Mouse (Mus musculus): ENCODE results near the gene C330021F23Rik. TPM values are rescaled to one million over a fixed set of nuclear protein-coding genes. Genes with fewer than 3 reads are reported as not detected.
A peak's percentile ranks its signal among the peaks of the same experiment; 100 is the strongest.

C330021F23Rik gene
- polyA plus RNA-seq, 1 experiment = 0.05 TPM

DNA sequence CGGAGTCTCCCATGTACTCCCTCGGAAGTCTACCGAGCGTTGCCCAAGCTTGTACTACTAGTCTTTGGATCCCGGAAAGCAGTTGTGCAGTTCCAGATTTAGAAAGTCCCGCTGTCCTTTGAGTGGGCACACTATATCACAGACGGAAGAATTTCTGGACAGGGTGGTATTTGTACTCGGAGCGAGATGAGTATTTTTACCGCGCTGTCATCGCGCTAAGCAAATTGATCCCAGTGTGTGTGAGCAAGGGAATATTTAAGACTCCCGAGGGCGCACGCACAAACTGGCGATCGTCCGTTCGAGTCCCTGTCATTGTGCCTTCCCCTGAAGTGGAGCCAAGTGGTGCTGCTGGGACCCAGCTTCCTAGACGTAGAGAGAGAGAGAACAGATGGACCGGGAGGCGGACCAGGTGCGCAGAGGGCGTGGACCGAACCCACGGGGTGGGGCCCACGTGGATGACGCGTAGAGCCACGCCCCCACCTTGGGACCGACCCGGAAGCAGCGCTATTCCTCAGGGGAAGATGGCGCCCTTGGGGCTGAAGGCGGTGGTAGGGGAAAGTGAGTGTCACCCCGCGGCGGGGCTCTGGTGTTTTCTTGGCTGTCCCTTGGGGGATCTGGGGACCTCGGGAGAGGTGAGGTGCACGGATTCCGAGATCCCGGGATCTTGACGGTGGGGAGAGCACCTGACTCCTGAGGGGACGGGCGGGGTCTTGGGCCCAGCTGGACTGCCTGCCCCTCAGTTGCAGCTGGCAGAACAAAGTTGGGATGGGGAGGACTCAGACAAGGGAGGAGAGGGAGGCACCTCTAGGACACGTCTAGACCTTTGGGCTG is 63.1 kb downstream of the C330021F23Rik start, which contains the start of gene Stxbp2:
Gene Stxbp2, plus strand, starts transcription at position 309 of the 831 bp plus-strand sequence.
- H3K4me2 ChIP-seq (ENCODE audit: low read depth) = peak within 1 kb of the TSS; percentile 74
- TF ChIP-seq MAX (IDR thresholded peaks at IDR 0.05; ENCODE audit: low read depth) (no peak), MYOG (IDR thresholded peaks at IDR 0.05; ENCODE audit: control insufficient read depth in 1 of 3, insufficient read depth in 1 of 3, insufficient read length in 2 of 3, low read depth in 2 of 3) (no peak), POLR2A (IDR thresholded peaks at IDR 0.05; ENCODE audit: insufficient read length, low read depth) (no peak), MYOD1 (IDR thresholded peaks at IDR 0.05; ENCODE audit: control insufficient read depth in 1 of 3, insufficient read length in 2 of 3, low read depth in 2 of 3) (peak in 1 of 3 experiments; percentile 12), E2F4 (IDR thresholded peaks at IDR 0.05; ENCODE audit: insufficient read depth) (no peak), USF1 (IDR thresholded peaks at IDR 0.05; ENCODE audit: low read depth) (no peak), TCF12 (IDR thresholded peaks at IDR 0.05; ENCODE audit: insufficient read depth, poor library complexity, severe bottlenecking) (no peak)
- no peaks in the 10 kb centered on the region for H3K79me2 ChIP-seq (ENCODE audit: control insufficient read depth, insufficient read depth)
- no peak within 1 kb of the TSS for H3ac ChIP-seq (ENCODE audit: control insufficient read depth, insufficient read length)
- peak within 1 kb of the TSS; percentile 24 for H3K4me3 ChIP-seq
- peaks cover 8% of the 10 kb centered on the region for H3K27me3 ChIP-seq (ENCODE audit: control insufficient read depth, insufficient read depth, insufficient read length)
- H3K36me3 ChIP-seq (ENCODE audit: control insufficient read depth, insufficient read depth) = no peaks in the 10 kb centered on the region

DNA sequence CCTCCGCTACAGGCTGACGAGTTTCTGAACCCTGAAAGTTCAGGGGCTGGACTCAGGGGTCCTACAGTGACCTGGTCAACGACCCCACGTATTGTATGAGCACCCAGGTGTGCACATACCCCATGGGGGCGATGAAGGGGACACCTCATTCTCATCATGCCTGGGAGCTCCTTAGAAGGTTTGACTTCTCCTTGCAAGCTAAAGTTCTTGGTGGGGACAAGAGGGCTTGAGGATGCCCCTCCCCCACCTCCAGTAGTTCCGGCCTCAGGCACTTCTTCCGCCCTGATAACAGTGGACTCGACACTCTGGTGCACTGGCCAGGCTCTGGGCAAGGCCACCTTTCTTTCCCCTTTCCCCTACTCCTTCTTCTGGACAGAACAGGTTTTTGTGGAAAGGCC is 63.7 kb downstream of the C330021F23Rik start:
- TF ChIP-seq CEBPB (IDR thresholded peaks at IDR 0.05; ENCODE audit: insufficient read depth, poor library complexity, severe bottlenecking) (no peak), MYOD1 (IDR thresholded peaks at IDR 0.05; ENCODE audit: control insufficient read depth in 1 of 3, insufficient read length in 2 of 3, low read depth in 2 of 3) (no peak), POLR2A (IDR thresholded peaks at IDR 0.05; ENCODE audit: insufficient read length, low read depth) (no peak), POLR2AphosphoS2 (IDR thresholded peaks at IDR 0.05; ENCODE audit: insufficient read length, low read depth) (no peak), USF1 (IDR thresholded peaks at IDR 0.05; ENCODE audit: low read depth) (no peak), E2F4 (IDR thresholded peaks at IDR 0.05; ENCODE audit: insufficient read depth) (no peak), TCF12 (IDR thresholded peaks at IDR 0.05; ENCODE audit: insufficient read depth, poor library complexity, severe bottlenecking) (no peak), REST (IDR thresholded peaks at IDR 0.05; ENCODE audit: insufficient read depth, insufficient read length) (no peak), MAX (IDR thresholded peaks at IDR 0.05; ENCODE audit: low read depth) (no peak), TCF3 (IDR thresholded peaks at IDR 0.05; ENCODE audit: insufficient read length, low read depth) (no peak), SRF (IDR thresholded peaks at IDR 0.05; ENCODE audit: control insufficient read depth, insufficient read length, low read depth) (no peak), MYOG (IDR thresholded peaks at IDR 0.05; ENCODE audit: control insufficient read depth in 1 of 3, insufficient read depth in 1 of 3, insufficient read length in 2 of 3, low read depth in 2 of 3) (no peak)
- no peaks in the 10 kb centered on the region for H3K36me3 ChIP-seq (ENCODE audit: control insufficient read depth, insufficient read depth)
- peak overlapping the region; percentile 74 for H3K4me2 ChIP-seq (ENCODE audit: low read depth)

More for the DNA sequence above, 63.7 kb downstream of the C330021F23Rik start:
- H3K79me2 ChIP-seq (ENCODE audit: control insufficient read depth, insufficient read depth) = no peaks in the 10 kb centered on the region
- H3K4me3 ChIP-seq = peak overlapping the region; percentile 24
- no peak overlapping the region for H3ac ChIP-seq (ENCODE audit: control insufficient read depth, insufficient read length)
- peaks cover 8% of the 10 kb centered on the region for H3K27me3 ChIP-seq (ENCODE audit: control insufficient read depth, insufficient read depth, insufficient read length)

Other genes starting within 250 kb of the C330021F23Rik start
- gene A430078G23Rik, start 214.6 kb upstream of the C330021F23Rik start, polyA plus RNA-seq (2012; fragmentation: generic; extraction: Trizol) = not detected
- gene Arhgef18, start 175.0 kb upstream of the C330021F23Rik start, polyA plus RNA-seq (2012; fragmentation: generic; extraction: Trizol) = 10.7 TPM
- 5.5 TPM for gene Pex11g, start 100.3 kb upstream of the C330021F23Rik start, polyA plus RNA-seq (2012; fragmentation: generic; extraction: Trizol)
- gene Tex45, start 97.1 kb upstream of the C330021F23Rik start, polyA plus RNA-seq (2012; fragmentation: generic; extraction: Trizol) = not detected
- 29.2 TPM for gene Zfp358, start 74.9 kb upstream of the C330021F23Rik start, polyA plus RNA-seq (2012; fragmentation: generic; extraction: Trizol)
- gene Mcoln1, start 67.5 kb upstream of the C330021F23Rik start, polyA plus RNA-seq (2012; fragmentation: generic; extraction: Trizol) = 44.1 TPM
- 14.8 TPM for gene Pnpla6, start 52.6 kb upstream of the C330021F23Rik start, polyA plus RNA-seq (2012; fragmentation: generic; extraction: Trizol)
- 0.05 TPM for gene Camsap3, start 19.3 kb downstream of the C330021F23Rik start, polyA plus RNA-seq (2012; fragmentation: generic; extraction: Trizol)
- 44.6 TPM for gene Xab2, start 53.3 kb downstream of the C330021F23Rik start, polyA plus RNA-seq (2012; fragmentation: generic; extraction: Trizol)
- 51.7 TPM for gene Pet100, start 53.6 kb downstream of the C330021F23Rik start, polyA plus RNA-seq (2012; fragmentation: generic; extraction: Trizol)
- gene Pcp2, start 57.6 kb downstream of the C330021F23Rik start, polyA plus RNA-seq (2012; fragmentation: generic; extraction: Trizol) = 0.62 TPM
- gene Stxbp2, start 63.0 kb downstream of the C330021F23Rik start, polyA plus RNA-seq (2012; fragmentation: generic; extraction: Trizol) = 7.7 TPM
- gene Retn, start 87.8 kb downstream of the C330021F23Rik start, polyA plus RNA-seq (2012; fragmentation: generic; extraction: Trizol) = not detected
- gene Mcemp1, start 97.8 kb downstream of the C330021F23Rik start, polyA plus RNA-seq (2012; fragmentation: generic; extraction: Trizol) = not detected
- 0.32 TPM for gene Fcor, start 104.4 kb downstream of the C330021F23Rik start, polyA plus RNA-seq (2012; fragmentation: generic; extraction: Trizol)
- 35.8 TPM for gene Trappc5, start 108.3 kb downstream of the C330021F23Rik start, polyA plus RNA-seq (2012; fragmentation: generic; extraction: Trizol)
- 0.02 TPM for gene Fcer2a, start 126.2 kb downstream of the C330021F23Rik start, polyA plus RNA-seq (2012; fragmentation: generic; extraction: Trizol)
- not detected for gene Clec4g, start 152.7 kb downstream of the C330021F23Rik start, polyA plus RNA-seq (2012; fragmentation: generic; extraction: Trizol)
- gene Cd209a, start 181.0 kb downstream of the C330021F23Rik start, polyA plus RNA-seq (2012; fragmentation: generic; extraction: Trizol) = not detected